8 mouse cellular contexts compared by ENCODE assay signal in the genomic region with DNA sequence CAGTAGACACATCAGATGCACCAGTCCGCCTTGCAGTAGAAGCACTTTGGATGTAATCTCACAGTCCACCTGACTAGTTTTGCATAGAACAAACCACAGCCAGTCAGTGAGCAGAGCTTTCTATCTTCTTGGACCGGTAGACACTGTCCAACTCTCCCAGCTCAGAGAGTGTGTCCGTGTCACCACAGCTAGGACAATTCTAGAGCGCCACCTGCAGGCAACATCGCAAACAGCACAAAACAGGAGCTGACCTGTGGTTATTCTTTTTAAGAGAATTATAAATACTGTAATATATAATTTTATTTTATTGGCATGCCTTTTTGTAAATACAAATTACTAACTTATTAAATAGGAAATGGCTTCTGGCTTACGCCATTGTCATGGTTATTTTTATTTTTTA. TPM values are rescaled to one million over a fixed set of nuclear protein-coding genes. Genes with fewer than 3 reads are reported as not detected.
DNase-seq lines count a peak whose midpoint lies in the region; ATAC-seq and TF ChIP-seq lines count a peak whose summit lies in the region.

No protein-coding gene starts in this region.

- ATAC-seq in forebrain, embryonic 14.5 days, result no peak
- no peak for ATAC-seq in forebrain, embryonic 13.5 days
- no peak for ATAC-seq in kidney, postnatal 0 days (replicated peaks; ENCODE audit: low FRiP score, low read depth)

- H3K4me2 ChIP-seq in forebrain, embryonic 14.5 days (ENCODE audit: low read length), result no peak overlapping the region
- no peak overlapping the region for H3K4me2 ChIP-seq in forebrain, embryonic 13.5 days
- H3K4me2 ChIP-seq in kidney, postnatal 0 days (ENCODE audit: low read length), result no peak overlapping the region

- TF ChIP-seq CTCF in kidney, postnatal 0 days (IDR thresholded peaks at IDR 0.05; ENCODE audit: low read depth), result peak; percentile 79
- peak; percentile 77 for TF ChIP-seq CTCF in lung, adult 2 months (IDR thresholded peaks at IDR 0.05; ENCODE audit: insufficient read depth, low read length)

- TF ChIP-seq POLR2A in lung, adult 2 months (IDR thresholded peaks at IDR 0.05; ENCODE audit: borderline replicate concordance, extremely low read depth, low read depth, low read length), result no peak

- no peak overlapping the region for H3K4me3 ChIP-seq in forebrain, embryonic 14.5 days (ENCODE audit: low read depth, low read length)
- no peak overlapping the region for H3K4me3 ChIP-seq in forebrain, embryonic 13.5 days
- H3K4me3 ChIP-seq in kidney, postnatal 0 days (replicated peaks; ENCODE audit: low read depth, low read length), result no peak overlapping the region
- H3K4me3 ChIP-seq in lung, adult 2 months (replicated peaks; ENCODE audit: extremely low read depth, low read depth, low read length), result no peak overlapping the region

- peaks cover 38% of the 10 kb centered on the region for H3K27me3 ChIP-seq in forebrain, embryonic 14.5 days (replicated peaks; ENCODE audit: control insufficient read depth, insufficient read depth, low read length)
- H3K27me3 ChIP-seq in forebrain, embryonic 13.5 days, result peaks cover 74% of the 10 kb centered on the region
- H3K27me3 ChIP-seq in kidney, postnatal 0 days (ENCODE audit: insufficient read depth, low read length), result peaks cover 23% of the 10 kb centered on the region

- peaks cover 8% of the 10 kb centered on the region for H3K4me1 ChIP-seq in forebrain, embryonic 14.5 days (ENCODE audit: control insufficient read depth, insufficient read depth, low read length)
- peaks cover 17% of the 10 kb centered on the region for H3K4me1 ChIP-seq in forebrain, embryonic 13.5 days
- peaks cover 14% of the 10 kb centered on the region for H3K4me1 ChIP-seq in kidney, postnatal 0 days (replicated peaks; ENCODE audit: insufficient read depth, low read length)
- peaks cover 6% of the 10 kb centered on the region for H3K4me1 ChIP-seq in lung, adult 2 months (ENCODE audit: control insufficient read depth, insufficient read depth, low read length)

- no peak overlapping the region for H3K27ac ChIP-seq in forebrain, embryonic 14.5 days (ENCODE audit: low read depth, low read length)
- H3K27ac ChIP-seq in forebrain, embryonic 13.5 days, result no peak overlapping the region
- no peak overlapping the region for H3K27ac ChIP-seq in kidney, postnatal 0 days

- H3K9me3 ChIP-seq in forebrain, embryonic 14.5 days (replicated peaks; ENCODE audit: control insufficient read depth, low read length), result no peaks in the 10 kb centered on the region
- no peaks in the 10 kb centered on the region for H3K9me3 ChIP-seq in forebrain, embryonic 13.5 days (replicated peaks)
- H3K9me3 ChIP-seq in kidney, postnatal 0 days (replicated peaks; ENCODE audit: low read length), result no peaks in the 10 kb centered on the region

- no peak overlapping the region for H3K9ac ChIP-seq in forebrain, embryonic 14.5 days (ENCODE audit: low read length)
- H3K9ac ChIP-seq in forebrain, embryonic 13.5 days, result no peak overlapping the region
- H3K9ac ChIP-seq in kidney, postnatal 0 days (ENCODE audit: low read depth, low read length), result no peak overlapping the region

- H3K36me3 ChIP-seq in forebrain, embryonic 14.5 days (ENCODE audit: control insufficient read depth, insufficient read depth, low read length), result peaks cover 11% of the 10 kb centered on the region
- peaks cover 22% of the 10 kb centered on the region for H3K36me3 ChIP-seq in forebrain, embryonic 13.5 days (ENCODE audit: poor library complexity, severe bottlenecking)
- no peaks in the 10 kb centered on the region for H3K36me3 ChIP-seq in kidney, postnatal 0 days (ENCODE audit: insufficient read depth, low read length)

- peak; percentile 70 for DNase-seq in forebrain, embryonic 14.5 days (ENCODE audit: low spot score)
- peak; percentile 35 for DNase-seq in urinary bladder, postnatal 10 days (ENCODE audit: low spot score)
- DNase-seq in urinary bladder, postnatal 4 days (ENCODE audit: low spot score in 2 of 2), result no peak
- DNase-seq in cerebellum, postnatal 36 days, result peak; percentile 67 to 73
- peak; percentile 74 for DNase-seq in kidney, postnatal 0 days (ENCODE audit: low spot score)
- peak; percentile 48 for DNase-seq in lung, adult 2 months
- peak; percentile 36 to 73 for DNase-seq in spleen, postnatal 4 days (ENCODE audit: low spot score in 2 of 2)

- WGBS in forebrain, embryonic 14.5 days, result 28% methylated on average over 6 of the region's 6 CpGs
- WGBS in forebrain, embryonic 13.5 days, result 28% methylated on average over 6 of the region's 6 CpGs
- WGBS in kidney, postnatal 0 days, result 29% methylated on average over 6 of the region's 6 CpGs
- 26% methylated on average over 6 of the region's 6 CpGs for WGBS in lung, adult 2 months

RNA-seq across cellular contexts. Expression of gene Gm47841, which starts 4.6 kb away (rescaled TPM):
- polyA plus RNA-seq in forebrain, embryonic 14.5 days (2014; fragmentation: Nextera tagmentation; extraction: Ambion mirVana), result not detected in 2 replicates
- not detected in 2 replicates for polyA plus RNA-seq in forebrain, embryonic 13.5 days (2015; fragmentation: Nextera tagmentation; extraction: Ambion mirVana)
- not detected in 2 replicates for polyA plus RNA-seq in kidney, postnatal 0 days (2015; fragmentation: Nextera tagmentation; extraction: Ambion mirVana)
- 0.15 and 0.22 TPM in 2 replicates for polyA plus RNA-seq in lung, adult 2 months (2012; rRNA removed)

RNA-seq across cellular contexts. Expression of gene Fignl2, which starts 35.8 kb away (rescaled TPM):
- 0.09 TPM in 1 of 2 replicates, not detected in the other for polyA plus RNA-seq in forebrain, embryonic 14.5 days (2014; fragmentation: Nextera tagmentation; extraction: Ambion mirVana)
- 0.20 TPM in 1 of 2 replicates, not detected in the other for polyA plus RNA-seq in forebrain, embryonic 13.5 days (2015; fragmentation: Nextera tagmentation; extraction: Ambion mirVana)
- polyA plus RNA-seq in kidney, postnatal 0 days (2015; fragmentation: Nextera tagmentation; extraction: Ambion mirVana), result 0.38 and 0.47 TPM in 2 replicates
- polyA plus RNA-seq in lung, adult 2 months (2012; rRNA removed), result 9.3 and 10.6 TPM in 2 replicates

Comparison
In these comparisons a context has a peak if more than half of its experiments do, and no peak if none do; other contexts are left out.
1. DNase-seq: peak in forebrain, embryonic 14.5 days (single experiment), urinary bladder, postnatal 10 days (single experiment), cerebellum, postnatal 36 days (2 of 2), kidney, postnatal 0 days (single experiment), lung, adult 2 months (single experiment) and spleen, postnatal 4 days (2 of 2); none in urinary bladder, postnatal 4 days (0 of 2).